Mouse (Mus musculus): ENCODE results near the gene Sec13.
A peak's percentile ranks its signal among the peaks of the same experiment; 100 is the strongest.

- TF ChIP-seq EP300 (IDR thresholded peaks at IDR 0.05; ENCODE audit: low read depth) (peak; percentile 25; the same call in 1 of the 2 replicates), CTCF (IDR thresholded peaks at IDR 0.05; ENCODE audit: low read depth) (peak; percentile 39; the same call in 1 of the 2 replicates)
These were observed 43.8 kb downstream of the Sec13 start, which contains the start of gene Tatdn2 for GRCm38 (mm10) chr6:113696582-113697221.

Measured in liver, embryonic 14.5 days (tissue).